Mouse (Mus musculus): Measurements from ENCODE around the gene Siglec1.
"Not testable (repeated sequence)": the region's sequence is repeated elsewhere in the genome, so short reads cannot be mapped to it uniquely, and the experiment has no call there.

Gene Siglec1

DNA sequence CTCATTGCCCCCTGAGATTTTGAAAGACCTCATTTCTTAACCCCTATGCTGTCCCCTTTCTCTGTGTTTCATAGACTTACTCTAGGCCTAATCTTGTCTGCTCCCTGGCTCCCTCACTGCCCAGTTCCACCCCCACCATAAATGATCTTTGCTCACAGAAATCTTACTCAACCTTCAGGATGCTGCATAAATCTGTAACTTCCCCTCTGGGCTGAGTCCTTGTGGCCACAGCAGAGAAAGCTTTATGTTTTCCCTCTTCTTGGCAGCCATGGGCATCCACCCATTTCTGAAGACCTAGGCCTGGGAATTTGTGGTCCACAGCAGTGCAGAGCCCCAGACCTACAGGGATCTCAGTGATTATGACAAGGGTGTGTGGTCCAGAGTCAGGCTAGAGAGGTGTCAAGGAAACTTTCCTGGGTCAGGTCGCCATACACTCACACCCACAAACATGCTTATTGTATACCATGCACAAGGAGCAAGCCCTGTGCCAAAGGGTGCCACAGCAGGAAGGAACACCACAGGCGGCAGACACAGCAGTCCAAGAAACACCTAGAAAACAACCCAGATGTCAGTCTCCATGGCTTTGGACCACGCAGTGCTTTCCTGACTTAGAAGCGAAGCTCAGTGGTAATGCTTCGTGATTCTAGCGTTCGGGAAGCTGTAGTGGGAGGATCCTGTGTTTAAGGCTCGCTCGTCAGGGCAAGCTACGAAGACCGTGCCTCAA is at the start of gene Siglec1:
Gene Siglec1, minus strand, starts transcription at position 99 of the 724 bp plus-strand sequence.
- no peak for DNase-seq (ENCODE audit: low spot score in 2 of 2)

DNA sequence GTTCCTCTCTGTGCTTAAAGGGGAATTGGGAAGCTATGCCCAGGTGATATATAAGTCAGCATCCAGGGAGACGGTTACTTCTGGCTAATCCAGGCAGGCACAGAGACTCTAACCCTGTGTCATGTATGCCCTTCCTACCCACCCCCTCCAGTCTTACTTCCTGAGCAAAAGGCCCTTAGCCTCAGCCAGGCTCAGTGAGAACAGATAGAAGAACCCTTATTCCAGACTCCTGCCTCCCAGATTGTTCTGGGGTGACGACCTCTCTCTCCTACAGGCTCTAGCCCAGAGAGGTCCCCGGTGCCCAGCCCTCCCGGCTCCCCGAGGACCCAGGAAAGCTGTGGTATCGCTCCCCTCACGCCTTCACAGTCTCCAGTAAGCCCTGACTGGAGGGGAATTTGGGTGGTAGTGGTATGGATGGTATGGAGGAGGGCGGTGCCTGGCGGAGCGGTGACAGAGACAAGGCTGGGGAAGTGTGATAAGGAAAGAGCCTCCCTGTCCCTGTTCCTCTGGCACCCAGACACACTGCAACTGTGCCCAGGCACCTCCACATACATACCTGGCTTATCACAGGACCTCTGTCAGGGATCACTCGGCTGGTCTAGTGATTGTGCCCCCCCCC is 49.1 kb upstream of the Siglec1 start:
- DNase-seq (ENCODE audit: low spot score in 2 of 2) = no peak

DNA sequence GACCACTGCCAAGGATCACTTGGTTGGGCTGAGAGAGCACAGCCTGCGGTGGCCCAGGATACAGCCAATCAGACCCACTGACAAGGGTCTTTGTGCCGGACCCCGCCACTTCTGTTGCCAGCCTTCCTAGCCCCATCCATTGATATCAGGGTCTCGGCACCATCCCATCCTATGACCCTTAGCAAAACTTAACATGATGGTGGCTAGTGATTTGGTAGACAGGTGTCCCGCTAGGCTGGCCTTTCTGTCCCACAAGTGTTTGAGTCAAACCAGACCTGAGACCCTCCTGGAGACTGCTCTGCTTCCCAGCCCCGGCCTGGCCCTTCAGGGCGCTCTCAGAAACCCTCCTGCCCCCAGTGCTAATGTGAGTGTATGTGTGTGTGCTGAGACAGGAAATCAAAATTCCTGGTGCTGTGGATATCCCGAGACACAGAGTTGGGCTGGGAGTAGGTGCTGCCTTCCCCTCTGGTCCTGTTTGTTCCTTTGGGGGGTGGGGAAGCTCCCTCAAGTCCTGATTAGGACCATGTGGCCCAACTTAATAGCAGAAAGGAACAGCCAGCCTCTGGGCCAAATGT is 48.3 kb upstream of the Siglec1 start:
- DNase-seq (ENCODE audit: low spot score in 2 of 2) = no peak

- DNase-seq (ENCODE audit: low spot score in 2 of 2) = no peak
These were observed 47.8 kb upstream of the Siglec1 start for GRCm38 (mm10) chr2:131134381-131134780.

DNA sequence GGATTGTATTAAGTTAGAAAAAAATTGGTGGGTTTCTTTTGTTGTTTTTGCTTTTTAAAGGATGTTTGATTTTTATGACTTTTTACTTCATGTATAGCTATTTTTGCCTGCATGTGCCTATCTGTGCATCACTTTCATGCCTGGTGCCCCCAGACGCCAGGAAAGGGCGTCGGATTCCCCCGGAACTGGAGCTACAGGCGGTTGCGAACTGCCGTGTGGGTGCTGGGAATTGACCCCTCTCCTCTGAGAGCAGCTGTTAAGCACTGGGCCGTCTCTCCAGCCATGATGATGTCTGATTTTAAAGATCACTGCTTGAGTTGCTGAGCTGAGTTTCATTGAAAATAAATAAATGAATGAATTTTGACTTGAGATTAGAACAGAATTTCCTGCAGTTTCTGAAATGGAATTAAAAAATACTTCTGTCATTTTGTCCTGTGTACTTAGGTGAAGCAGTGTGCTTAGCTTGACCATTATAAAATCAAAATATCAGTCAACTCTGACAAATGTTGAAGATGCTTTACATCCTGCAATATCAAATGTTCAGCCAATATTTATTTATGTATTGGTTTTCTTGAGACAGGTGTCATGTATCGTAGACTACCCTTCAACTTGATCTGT is 46.5 kb upstream of the Siglec1 start, which contains the start of gene Gm11037:
Gene Gm11037, plus strand, starts transcription at position 568 of the 618 bp plus-strand sequence.
- DNase-seq (ENCODE audit: low spot score in 2 of 2) = no peak

DNA sequence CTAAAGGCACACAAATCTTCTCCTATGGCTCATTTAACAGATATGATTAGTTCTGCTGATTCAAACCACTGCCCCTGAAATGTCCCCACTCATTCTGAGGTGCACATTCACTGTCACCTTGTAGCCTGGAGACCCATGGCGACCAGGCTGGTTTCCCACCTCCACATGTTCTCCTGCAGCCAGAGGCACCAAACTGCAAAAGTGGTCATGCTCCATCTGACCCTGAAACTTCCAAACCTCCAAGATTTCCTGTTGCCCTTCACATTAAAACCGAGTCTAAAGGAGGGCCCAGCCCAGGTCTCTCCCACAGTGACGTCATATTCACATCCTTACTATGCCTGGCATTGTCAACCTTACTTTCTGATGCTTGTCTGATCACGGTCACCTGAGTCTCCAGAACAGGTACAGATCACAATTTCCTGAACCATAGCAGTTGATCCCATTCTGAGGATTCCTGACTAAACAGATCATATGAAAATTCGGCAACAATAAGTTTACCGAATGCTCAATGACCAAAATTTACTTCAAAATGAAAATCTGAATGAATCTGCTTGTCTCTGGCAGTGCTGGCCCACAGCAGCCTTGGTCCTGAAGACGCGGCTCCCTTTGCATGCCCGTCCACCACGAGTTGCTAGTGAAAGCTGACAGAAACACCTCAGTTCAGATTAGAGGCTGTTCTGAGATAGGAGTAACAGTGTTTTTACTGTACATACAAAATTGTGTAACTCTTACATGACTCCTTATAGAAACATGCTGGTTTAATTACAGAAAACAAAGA is 45.7 kb upstream of the Siglec1 start:
- DNase-seq (ENCODE audit: low spot score in 2 of 2) = no peak

GRCm38 (mm10) chr2:131130849-131131248 is 44.3 kb upstream of the Siglec1 start:
- no peak for DNase-seq (ENCODE audit: low spot score in 2 of 2)

DNA sequence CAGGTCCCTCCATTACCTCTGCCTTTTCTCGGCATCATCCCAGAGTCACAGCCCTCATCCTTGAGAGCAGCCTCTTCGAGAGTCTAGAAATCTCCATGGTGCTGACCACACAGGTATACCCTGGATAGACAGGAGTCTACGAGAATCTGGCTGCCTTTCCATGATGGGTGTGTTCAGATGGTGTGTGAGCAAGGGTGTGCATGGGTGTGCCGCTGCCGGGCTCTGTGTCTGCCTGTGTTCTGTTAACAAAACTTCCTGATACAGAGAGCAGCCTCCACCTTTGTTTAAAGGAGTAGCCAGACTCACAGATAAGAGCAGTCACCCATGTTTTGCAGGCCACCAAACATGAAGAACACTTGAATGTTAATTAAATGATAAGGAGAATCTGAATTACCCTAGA is 43.3 kb upstream of the Siglec1 start:
- no peak for DNase-seq (ENCODE audit: low spot score in 2 of 2)

DNA sequence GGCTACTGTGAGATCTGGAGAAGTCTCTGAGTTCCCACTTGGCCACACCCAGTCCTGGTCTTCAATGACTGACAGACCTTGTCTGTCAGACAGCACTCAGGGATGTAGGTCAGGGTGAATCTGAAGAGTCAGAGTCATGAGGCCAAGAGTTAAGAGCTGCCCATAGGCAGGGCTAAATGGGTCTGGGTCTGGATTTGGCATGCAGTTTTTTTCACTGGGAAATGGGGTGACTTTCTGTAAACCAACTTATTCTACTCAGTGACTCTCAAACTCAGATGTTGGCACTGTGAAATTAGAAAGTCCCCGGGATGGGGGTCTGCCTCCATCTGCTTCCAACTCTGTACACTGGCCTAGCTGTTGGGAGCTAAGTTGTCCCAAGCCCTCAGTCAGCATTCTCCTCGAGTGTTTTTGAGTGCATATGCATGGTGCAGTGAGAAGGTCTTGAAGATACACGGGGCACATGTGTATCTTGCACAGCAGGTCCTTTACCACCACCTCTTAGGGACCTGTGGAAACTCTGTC is 42.1 kb upstream of the Siglec1 start:
- DNase-seq (ENCODE audit: low spot score in 2 of 2) = no peak

DNA sequence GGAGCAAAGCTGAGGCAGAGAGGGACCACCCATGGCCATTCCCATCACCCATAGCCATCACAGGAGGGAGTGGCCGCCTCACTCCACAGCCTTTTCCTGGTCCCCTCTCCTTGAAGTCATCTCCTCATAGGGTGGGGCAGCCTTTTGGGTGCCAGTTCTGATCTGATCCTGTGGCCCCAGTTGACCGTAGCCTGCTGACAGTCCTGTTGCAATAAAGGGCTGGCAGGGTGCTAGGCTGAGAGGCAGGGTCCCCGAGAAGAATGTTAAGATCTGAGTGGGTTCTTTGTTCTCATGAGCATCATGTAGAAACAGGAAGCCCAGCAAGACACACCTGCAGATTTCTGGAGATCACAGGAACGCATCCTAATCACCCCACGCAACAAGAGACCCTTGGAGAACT is 41.6 kb upstream of the Siglec1 start:
- DNase-seq (ENCODE audit: low spot score in 2 of 2) = no peak

GRCm38 (mm10) chr2:131127161-131127730 is 40.7 kb upstream of the Siglec1 start, which contains the start of gene Hspa12b:
Gene Hspa12b, plus strand, starts transcription at chr2:131127280.
- DNase-seq (ENCODE audit: low spot score in 2 of 2) = no peak

GRCm38 (mm10) chr2:131125964-131126815 is 39.6 kb upstream of the Siglec1 start:
- no peak for DNase-seq (ENCODE audit: low spot score in 2 of 2)

- DNase-seq (ENCODE audit: low spot score in 2 of 2) = no peak
These were observed 38.8 kb upstream of the Siglec1 start for GRCm38 (mm10) chr2:131125157-131125963.

GRCm38 (mm10) chr2:131124166-131124565 is 37.6 kb upstream of the Siglec1 start:
- no peak for DNase-seq (ENCODE audit: low spot score in 2 of 2)

DNA sequence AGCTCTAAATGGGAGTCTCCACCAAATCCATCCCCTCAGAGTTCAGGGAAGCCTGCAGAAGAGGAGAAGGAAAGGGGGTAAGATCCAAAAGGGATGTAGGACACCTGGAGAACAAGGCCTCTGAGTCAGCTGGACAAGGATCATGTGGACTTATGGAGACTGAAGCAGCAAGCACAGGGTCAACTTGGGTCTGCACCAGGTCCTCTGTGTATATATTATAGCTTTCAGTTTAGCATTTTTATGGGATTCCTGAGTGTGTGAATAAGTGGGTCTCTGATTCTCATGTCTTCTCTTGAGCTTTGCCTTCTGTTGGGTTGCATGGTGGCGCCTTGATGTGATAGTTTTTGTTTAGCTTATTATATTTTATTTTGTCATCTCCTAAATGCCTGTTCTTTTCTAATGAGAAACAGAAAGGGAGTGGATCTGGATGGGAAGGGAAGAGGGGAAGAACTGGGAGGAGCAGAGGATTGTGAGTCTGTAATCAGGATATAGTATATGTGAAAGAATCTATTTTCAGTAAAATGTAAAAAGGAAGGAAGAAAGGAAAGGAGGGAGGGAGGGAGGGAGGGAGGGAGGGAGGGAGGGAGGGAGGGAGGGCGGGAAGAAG is 32.5 kb upstream of the Siglec1 start:
- DNase-seq (ENCODE audit: low spot score in 2 of 2) = no peak

DNA sequence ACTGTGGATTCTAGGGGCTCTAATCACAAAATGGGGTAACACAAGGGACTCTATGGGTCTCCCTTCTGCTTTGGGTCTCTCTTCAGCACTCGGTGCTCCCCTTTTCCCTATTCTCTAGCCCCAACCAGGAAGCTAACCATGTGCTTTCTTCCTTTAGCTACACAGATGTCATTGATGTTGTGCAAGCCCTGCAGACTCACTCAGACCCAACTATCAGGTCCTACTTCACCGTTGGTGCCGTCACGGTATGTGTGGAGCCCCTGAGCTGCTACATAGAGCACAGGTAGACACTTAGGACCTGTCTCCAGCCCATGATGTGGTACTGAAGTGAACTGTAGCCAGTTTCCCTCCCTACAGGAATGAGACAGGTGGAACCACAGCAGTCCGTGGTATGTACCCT is 19.4 kb upstream of the Siglec1 start:
- DNase-seq (ENCODE audit: low spot score in 2 of 2) = no peak

DNA sequence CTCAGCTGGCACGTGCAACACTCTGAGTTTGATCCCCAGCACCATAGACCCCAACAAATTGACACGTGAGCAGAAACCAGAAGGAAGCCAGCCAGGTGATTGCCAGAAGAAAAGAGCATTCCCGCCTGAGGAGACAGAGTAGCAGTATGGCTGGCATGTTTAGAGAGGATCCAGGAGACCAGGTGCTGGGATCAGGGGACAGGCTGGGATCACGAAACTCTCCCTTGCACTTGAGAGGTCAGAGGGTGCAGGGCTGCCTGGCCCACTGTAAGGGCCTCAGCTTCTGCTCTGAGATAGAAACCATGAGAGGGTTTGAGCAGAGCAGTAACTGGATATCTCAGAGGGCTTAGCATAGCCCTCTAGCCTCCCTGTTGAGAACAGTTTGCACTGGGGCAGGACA is 18.5 kb upstream of the Siglec1 start:
- not testable (repeated sequence) for DNase-seq (ENCODE audit: low spot score in 2 of 2)

DNA sequence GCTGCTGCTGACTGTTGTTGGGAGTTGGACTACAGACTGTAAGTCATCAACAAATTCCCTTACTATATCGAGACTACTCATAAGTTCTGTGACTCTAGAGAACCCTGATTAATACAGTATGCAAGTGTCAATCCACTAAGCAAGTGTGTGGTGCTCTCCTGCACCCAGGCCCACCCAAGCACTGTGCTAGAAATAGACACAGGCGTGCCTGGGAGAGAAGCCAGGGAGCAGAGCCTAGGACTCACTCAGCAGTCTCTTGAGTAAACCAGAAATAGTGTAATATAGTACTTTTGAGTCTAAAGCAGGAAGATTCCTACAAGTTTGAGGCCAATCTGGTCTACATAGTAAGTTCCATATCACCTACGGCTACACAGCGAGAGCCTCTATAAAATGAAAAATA is 17.5 kb upstream of the Siglec1 start:
- no peak for DNase-seq (ENCODE audit: low spot score in 2 of 2)

DNA sequence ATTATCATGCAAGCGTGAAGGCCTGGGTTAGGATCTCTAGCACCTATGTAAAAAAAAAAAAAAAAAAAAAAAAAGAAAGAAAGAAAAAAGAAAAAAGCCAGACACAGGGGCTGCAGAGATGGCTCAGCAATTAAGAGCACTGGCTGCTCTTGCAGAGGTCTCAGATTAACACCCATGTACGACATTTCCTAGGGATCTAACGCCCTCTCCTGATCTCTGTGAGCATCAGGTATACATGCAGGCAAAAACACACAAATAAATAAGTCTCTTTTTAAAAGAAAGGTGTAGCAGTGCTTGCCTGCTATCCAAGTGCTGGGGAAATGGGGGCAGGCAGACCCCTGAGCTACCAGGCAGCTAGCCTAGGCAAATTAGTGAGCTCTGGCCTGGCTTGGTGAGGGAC is 15.0 kb upstream of the Siglec1 start:
- no peak for DNase-seq (ENCODE audit: low spot score in 2 of 2)
